ENCODE assay signal across 24 mouse cellular contexts in genomic region chr9:35145829-35146228, GRCm38 (mm10).
"Had no signal": no experiment of that assay in that cellular context is flagged by ENCODE, and none has a peak within 500 bp of the region (broad histone marks: within the 10 kb centered on the region; RNA-seq: fewer than 3 reads in every experiment).

No protein-coding gene starts in this region.

- ATAC-seq: inflammation-experienced regulatory T-cells, adult 6 months; intestine, embryonic 15.5 days; intestine, postnatal 0 days had no signal

- DNase-seq: gastrocnemius, adult 2 months; gastrocnemius, postnatal 10 days; gastrocnemius, postnatal 25 days; heart, adult 2 months; heart, postnatal 4 days; kidney, adult 18-20 months; kidney, adult 8-10 months; kidney, postnatal 10 days; kidney, postnatal 4 days; liver, embryonic 13.5 days had no signal

- H3K9ac ChIP-seq: heart, embryonic 13.5 days; heart, embryonic 15.5 days; hindbrain, embryonic 12.5 days; hindbrain, embryonic 14.5 days; intestine, embryonic 15.5 days; limb, embryonic 12.5 days; liver, embryonic 13.5 days; liver, embryonic 15.5 days had no signal

- H3K27ac ChIP-seq: gastrocnemius, adult 2 months; heart, adult 2 months; heart, embryonic 13.5 days; heart, embryonic 15.5 days; hindbrain, embryonic 10.5 days; hindbrain, embryonic 12.5 days; hindbrain, embryonic 14.5 days; intestine, embryonic 15.5 days; layer of hippocampus, adult 2 months; left cerebral cortex, adult 2 months; limb, embryonic 10.5 days; limb, embryonic 12.5 days; liver, embryonic 13.5 days; liver, embryonic 15.5 days had no signal

- H3K9me3 ChIP-seq: heart, embryonic 13.5 days; heart, embryonic 15.5 days; hindbrain, embryonic 10.5 days; hindbrain, embryonic 12.5 days; intestine, embryonic 15.5 days; limb, embryonic 10.5 days; limb, embryonic 12.5 days; liver, embryonic 13.5 days; liver, embryonic 15.5 days had no signal

- H3K4me3 ChIP-seq: gastrocnemius, adult 2 months; heart, adult 2 months; heart, embryonic 13.5 days; heart, embryonic 15.5 days; hindbrain, embryonic 10.5 days; hindbrain, embryonic 12.5 days; intestine, embryonic 15.5 days; layer of hippocampus, adult 2 months; left cerebral cortex, adult 2 months; limb, embryonic 10.5 days; limb, embryonic 12.5 days; liver, embryonic 13.5 days; liver, embryonic 15.5 days had no signal

- H3K27me3 ChIP-seq: heart, embryonic 13.5 days; heart, embryonic 15.5 days; hindbrain, embryonic 12.5 days; intestine, embryonic 15.5 days; limb, embryonic 12.5 days; liver, embryonic 13.5 days; liver, embryonic 15.5 days had no signal

- H3K36me3 ChIP-seq: heart, embryonic 13.5 days; heart, embryonic 15.5 days; hindbrain, embryonic 10.5 days; hindbrain, embryonic 12.5 days; intestine, embryonic 15.5 days; limb, embryonic 12.5 days; liver, embryonic 15.5 days had no signal

- H3K4me2 ChIP-seq: heart, embryonic 11.5 days; heart, embryonic 13.5 days; heart, embryonic 15.5 days; hindbrain, embryonic 12.5 days; hindbrain, embryonic 14.5 days; intestine, embryonic 15.5 days; limb, embryonic 12.5 days; liver, embryonic 13.5 days; liver, embryonic 15.5 days had no signal

- H3K4me1 ChIP-seq: heart, embryonic 13.5 days; heart, embryonic 15.5 days; hindbrain, embryonic 12.5 days; intestine, embryonic 15.5 days had no signal
